Mouse (Mus musculus) heart, embryonic 10.5 days (tissue): Measurements from ENCODE around the gene Folr2. TPM values are rescaled to one million over a fixed set of nuclear protein-coding genes. Genes with fewer than 3 reads are reported as not detected.

ENCODE experiments used
- DNase-seq: peaks from one replicate; pipeline ENCODE4 v3.0.0-alpha.2; 2017; ENCODE audit warnings: low spot score
- H3K27ac ChIP-seq: fragments of 300-500 bp; sonication (generic); 2 replicates; pipeline ENCODE4 v1.5.1; 2016; ENCODE audit warnings: mild to moderate bottlenecking
- H3K27me3 ChIP-seq: fragments of 300-500 bp; sonication (generic); 2 replicates; pipeline ENCODE4 v1.6.1; 2016; ENCODE audit warnings: mild to moderate bottlenecking; ENCODE audit not compliant: poor library complexity, insufficient read depth, severe bottlenecking
- H3K36me3 ChIP-seq: fragments of 300-500 bp; sonication (generic); 2 replicates; pipeline ENCODE4 v1.6.1; 2016; ENCODE audit warnings: mild to moderate bottlenecking, moderate library complexity
- H3K4me1 ChIP-seq: fragments of 300-500 bp; sonication (generic); 2 replicates; pipeline ENCODE4 v1.6.1; 2016; ENCODE audit warnings: mild to moderate bottlenecking
- H3K4me3 ChIP-seq: fragments of 300-500 bp; sonication (generic); 2 replicates; pipeline ENCODE4 v1.5.1; 2016; ENCODE audit warnings: mild to moderate bottlenecking, moderate library complexity
- H3K9me3 ChIP-seq: fragments of 300-500 bp; sonication (generic); 2 replicates; pipeline ENCODE4 v1.6.1; 2016; ENCODE audit warnings: mild to moderate bottlenecking, moderate library complexity
- WGBS: fragments of 180-500 bp; shearing (Covaris S2); methylation state at CpG from one replicate; pipeline ENCODE4 v1.1.7; 2016; 5-methylcytosine and 5-hydroxymethylcytosine counted together
- polyA plus RNA-seq: library from polyadenylated mRNA; unstranded; fragments of >200 nt; fragmentation: Nextera tagmentation; extraction: Ambion mirVana; gene quantifications from 2 replicates; pipeline ENCODE4 v1.2.1, GENCODE M21; 2016

Folr2 gene
- polyA plus RNA-seq, 1 experiment from 2014 or later, result not detected

GRCm38 (mm10) chr7:101858362-101858761, 1.4 kb upstream of the Folr2 start:
- H3K27me3 ChIP-seq, result no peaks in the 10 kb centered on the region
- no peaks in the 10 kb centered on the region for H3K4me1 ChIP-seq
- no peak overlapping the region for H3K4me3 ChIP-seq
- H3K27ac ChIP-seq, result no peak overlapping the region
- WGBS, result 80% methylated on average over 9 of the region's 9 CpGs
- no peaks in the 10 kb centered on the region for H3K36me3 ChIP-seq
- H3K9me3 ChIP-seq, result no peaks in the 10 kb centered on the region
- no peak for DNase-seq

- H3K36me3 ChIP-seq, result no peaks in the 10 kb centered on the region
- DNase-seq, result no peak
- H3K4me3 ChIP-seq, result no peak overlapping the region
- 52% methylated on average over 2 of the region's 2 CpGs for WGBS
- no peak overlapping the region for H3K27ac ChIP-seq
- H3K9me3 ChIP-seq, result no peaks in the 10 kb centered on the region
- no peaks in the 10 kb centered on the region for H3K27me3 ChIP-seq
- no peaks in the 10 kb centered on the region for H3K4me1 ChIP-seq
These were observed 3.2 kb downstream of the Folr2 start for GRCm38 (mm10) chr7:101853816-101854215.

DNA sequence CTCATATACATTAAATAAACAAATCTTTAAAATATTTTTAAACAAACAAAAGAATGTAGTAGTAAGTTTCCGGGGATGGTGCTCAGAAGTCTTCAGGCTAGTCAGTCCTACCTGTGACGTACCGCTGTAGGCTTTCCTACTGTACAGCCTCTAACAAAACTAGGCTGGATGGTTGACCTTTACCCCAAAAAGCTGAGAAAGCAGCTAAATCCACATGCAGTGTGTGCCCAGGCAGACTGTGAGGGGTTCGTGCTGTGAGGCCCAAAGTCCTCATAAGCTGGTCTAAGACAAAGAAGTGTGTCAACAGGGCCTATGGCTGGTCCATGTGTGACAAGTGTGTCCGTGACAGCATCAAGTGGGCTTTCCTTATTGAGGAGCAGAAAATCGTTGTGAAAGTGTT, 4.1 kb downstream of the Folr2 start:
- H3K4me3 ChIP-seq, result no peak overlapping the region
- 86% methylated on average over 6 of the region's 6 CpGs for WGBS

DNA sequence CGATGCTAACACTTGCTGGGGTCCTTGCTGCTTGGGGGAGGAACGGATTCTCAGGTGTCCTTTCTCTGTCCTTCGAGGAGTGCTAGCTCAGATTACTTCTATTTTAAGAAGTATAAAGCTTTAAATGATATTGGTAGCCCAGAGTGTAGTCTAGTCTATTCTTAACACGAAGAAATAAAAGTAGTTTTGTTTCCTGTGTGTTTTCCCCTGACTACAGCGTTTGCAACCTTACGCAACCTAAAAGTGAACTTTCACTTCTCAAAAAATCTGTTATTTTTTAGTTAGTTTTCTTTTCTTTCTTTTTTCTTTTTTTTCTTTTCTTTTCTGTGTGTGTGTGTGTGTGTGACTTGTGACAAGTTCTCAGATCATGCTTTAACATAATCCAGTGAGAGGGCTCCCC, 5.3 kb downstream of the Folr2 start:
- WGBS, result 78% methylated on average over 6 of the region's 6 CpGs
- H3K4me3 ChIP-seq, result no peak overlapping the region
- no peak overlapping the region for H3K27ac ChIP-seq
- no peaks in the 10 kb centered on the region for H3K36me3 ChIP-seq
- H3K4me1 ChIP-seq, result no peaks in the 10 kb centered on the region; the same call in 1 of the 2 replicates
- no peaks in the 10 kb centered on the region for H3K27me3 ChIP-seq
- no peaks in the 10 kb centered on the region for H3K9me3 ChIP-seq
- no peak for DNase-seq

More for the DNA sequence above, 4.1 kb downstream of the Folr2 start:
- H3K9me3 ChIP-seq, result no peaks in the 10 kb centered on the region
- no peak for DNase-seq
- H3K4me1 ChIP-seq, result no peaks in the 10 kb centered on the region; the same call in 1 of the 2 replicates
- H3K27me3 ChIP-seq, result no peaks in the 10 kb centered on the region
- no peaks in the 10 kb centered on the region for H3K36me3 ChIP-seq
- no peak overlapping the region for H3K27ac ChIP-seq

DNA sequence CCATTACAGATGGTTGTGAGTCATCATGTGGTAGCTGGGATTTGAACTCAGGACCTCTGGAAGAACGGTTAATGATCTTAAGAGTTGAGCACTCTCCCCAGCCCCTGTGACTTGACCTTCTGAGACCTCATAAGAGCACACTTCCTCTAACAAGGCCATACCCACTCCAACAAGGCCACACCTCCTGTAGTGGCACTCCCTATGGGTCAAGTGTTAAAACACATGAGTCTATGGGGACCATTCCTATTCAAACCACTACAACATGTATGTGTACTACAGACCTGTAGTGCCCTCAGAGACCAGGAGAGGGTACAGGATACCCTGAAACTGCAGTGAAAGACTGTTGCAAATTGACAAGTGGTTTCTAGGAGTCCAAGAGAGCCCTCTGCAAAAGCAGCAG, 9.1 kb downstream of the Folr2 start:
- H3K27ac ChIP-seq, result no peak overlapping the region
- H3K4me1 ChIP-seq, result peaks cover 4% of the 10 kb centered on the region; the same call in 1 of the 2 replicates
- H3K4me3 ChIP-seq, result no peak overlapping the region
- H3K27me3 ChIP-seq, result no peaks in the 10 kb centered on the region
- 89% methylated on average over 1 of the region's 1 CpGs for WGBS
- DNase-seq, result no peak
- no peaks in the 10 kb centered on the region for H3K9me3 ChIP-seq
- H3K36me3 ChIP-seq, result no peaks in the 10 kb centered on the region

DNA sequence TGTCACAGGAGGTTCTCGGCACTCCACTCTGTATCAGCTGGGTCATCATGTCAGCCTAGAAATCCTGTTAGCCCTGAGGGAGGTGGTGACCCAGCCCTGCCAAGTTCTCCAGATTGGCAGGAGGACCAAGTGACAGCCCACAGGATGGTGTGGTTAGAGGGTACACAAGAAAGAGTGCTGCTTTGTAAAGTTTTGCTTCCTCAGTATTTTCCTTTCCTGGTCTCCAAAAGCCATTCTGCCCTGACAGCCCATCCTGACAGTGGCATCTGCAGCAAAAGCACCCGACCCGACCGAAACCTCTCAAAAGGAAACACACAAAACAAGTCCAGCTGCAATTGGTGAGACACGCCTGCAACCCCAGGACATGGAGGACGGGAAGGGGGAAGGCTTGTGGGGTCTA, 12.8 kb downstream of the Folr2 start:
- Histone ChIP-seq H3K9me3 (no peaks in the 10 kb centered on the region), H3K27me3 (no peaks in the 10 kb centered on the region), H3K27ac (no peak overlapping the region), H3K4me3 (no peak overlapping the region), H3K4me1 (peaks cover 4% of the 10 kb centered on the region; the same call in 1 of the 2 replicates), H3K36me3 (no peaks in the 10 kb centered on the region; the same call in 1 of the 2 replicates)
- WGBS, result 68% methylated on average over 6 of the region's 6 CpGs
- no peak for DNase-seq

DNA sequence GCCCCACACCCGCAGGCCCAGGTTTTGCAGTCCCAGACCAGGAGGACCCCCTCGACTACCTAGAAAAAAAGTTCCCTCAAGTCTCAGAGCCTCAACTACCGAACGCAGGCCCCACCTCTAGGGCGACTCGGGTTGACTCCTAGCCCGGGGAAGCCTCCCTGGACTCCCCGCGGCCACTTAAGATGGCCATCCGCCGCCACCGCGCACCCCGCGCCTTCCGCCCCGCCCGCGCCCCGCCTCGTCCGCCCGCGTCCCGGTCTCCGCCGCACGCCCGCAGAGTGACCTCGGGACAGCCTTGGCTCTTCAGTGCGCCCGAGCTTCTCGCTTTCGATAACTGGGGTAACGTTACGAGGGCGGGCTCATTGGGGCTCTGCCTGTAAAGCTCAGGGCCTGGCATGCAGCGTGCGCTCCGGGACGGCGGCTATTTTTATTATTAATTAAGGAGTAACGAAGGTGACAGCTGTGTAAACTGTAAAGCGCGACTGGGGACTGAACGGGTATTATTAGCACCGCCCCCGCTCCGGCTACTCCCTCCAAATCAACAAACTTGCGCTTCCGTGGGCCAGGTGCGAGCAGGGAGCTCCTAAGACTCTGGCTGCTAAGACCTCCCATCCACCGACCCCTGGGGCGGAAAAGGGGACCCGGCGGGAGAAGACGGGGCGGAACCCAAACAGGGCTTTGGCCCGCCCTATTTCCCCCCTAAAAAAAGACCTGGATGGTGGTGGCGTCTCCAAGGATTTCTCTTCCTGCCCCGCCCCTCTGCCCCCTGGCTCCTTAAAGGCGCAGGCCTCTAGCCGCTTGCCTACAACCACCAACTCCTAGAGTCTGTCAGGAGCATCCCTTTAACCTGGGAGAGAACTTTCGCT, 19.2 kb downstream of the Folr2 start, which contains the start of gene Inppl1:
Gene Inppl1, minus strand, starts transcription at position 624 of the 866 bp plus-strand sequence.
- DNase-seq, result peak; percentile 93
- H3K4me1 ChIP-seq, result peaks cover 37% of the 10 kb centered on the region

DNA sequence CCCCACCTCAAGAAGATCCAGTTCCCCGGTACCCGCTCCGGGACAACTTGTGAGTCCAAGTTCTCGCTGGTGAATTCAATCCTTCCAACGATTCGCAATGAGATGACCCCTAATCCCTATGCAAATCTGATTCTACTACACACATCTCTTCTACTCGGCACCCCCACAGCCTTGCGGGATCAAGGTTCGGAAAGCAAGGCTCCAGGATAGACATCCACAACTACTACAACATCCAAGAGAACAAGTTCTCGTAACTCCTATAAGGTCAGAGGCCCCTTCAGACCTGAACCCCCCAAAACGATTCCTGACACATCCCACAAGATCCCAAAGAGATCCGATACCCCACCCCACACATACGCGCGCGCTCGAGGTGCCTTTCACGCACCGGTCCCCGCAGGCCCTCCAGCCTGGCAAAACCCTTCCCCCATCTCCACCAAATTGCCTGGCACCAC, 19.8 kb downstream of the Folr2 start:
- peak overlapping the region; percentile 97 for H3K4me3 ChIP-seq
- H3K9me3 ChIP-seq, result no peaks in the 10 kb centered on the region
- H3K36me3 ChIP-seq, result peaks cover 22% of the 10 kb centered on the region
- H3K27ac ChIP-seq, result peak overlapping the region; percentile 100
- H3K27me3 ChIP-seq, result no peaks in the 10 kb centered on the region
- no peak for DNase-seq
- H3K4me1 ChIP-seq, result peaks cover 37% of the 10 kb centered on the region
- under 1% methylated on average over 20 of the region's 20 CpGs for WGBS

More for the DNA sequence above, 19.2 kb downstream of the Folr2 start, which contains the start of gene Inppl1:
- under 1% methylated on average over 64 of the region's 64 CpGs for WGBS
- Histone ChIP-seq H3K36me3 (peaks cover 15% of the 10 kb centered on the region), H3K9me3 (no peaks in the 10 kb centered on the region), H3K27ac (peak within 1 kb of the TSS; percentile 100), H3K4me3 (peak within 1 kb of the TSS; percentile 97), H3K27me3 (no peaks in the 10 kb centered on the region)

GRCm38 (mm10) chr7:101836271-101837153, 20.5 kb downstream of the Folr2 start:
- Histone ChIP-seq H3K4me3 (peak overlapping the region; percentile 97), H3K9me3 (no peaks in the 10 kb centered on the region), H3K27me3 (no peaks in the 10 kb centered on the region), H3K4me1 (peaks cover 37% of the 10 kb centered on the region), H3K36me3 (peaks cover 28% of the 10 kb centered on the region), H3K27ac (peak overlapping the region; percentile 100)
- no peak for DNase-seq
- WGBS, result under 1% methylated on average over 63 of the region's 63 CpGs

DNA sequence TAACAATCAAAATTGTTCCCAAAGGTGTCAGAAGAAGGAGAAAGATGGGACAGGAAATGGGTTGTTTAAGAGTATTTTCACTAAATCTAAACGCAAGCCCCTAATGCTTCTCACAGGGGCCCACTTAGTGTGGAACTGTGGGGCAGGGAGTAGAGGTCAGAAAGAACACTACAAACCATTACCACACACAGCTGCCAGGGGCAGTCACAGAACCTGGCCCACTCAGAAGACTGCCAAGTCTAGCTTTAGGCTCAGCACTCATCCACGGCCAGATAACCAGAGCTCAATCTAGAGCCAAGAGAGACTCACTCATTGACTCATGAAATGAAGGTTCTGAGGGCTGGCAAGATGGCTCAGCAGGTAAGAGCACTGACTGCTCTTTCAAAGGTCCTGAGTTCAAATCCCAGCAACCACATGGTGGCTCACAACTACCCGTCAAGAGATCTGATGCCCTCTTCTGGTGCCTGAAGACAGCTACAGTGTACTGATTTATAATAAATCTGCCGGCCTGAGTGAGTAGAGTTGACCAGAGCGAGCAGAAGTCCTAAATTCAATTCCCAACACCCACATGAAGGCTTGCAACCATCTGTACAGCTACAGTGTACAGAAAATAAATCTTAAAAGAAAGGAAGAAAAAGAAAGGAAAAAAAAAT, 21.4 kb downstream of the Folr2 start:
- H3K27me3 ChIP-seq, result no peaks in the 10 kb centered on the region
- no peak for DNase-seq
- peak overlapping the region; percentile 97 for H3K4me3 ChIP-seq
- H3K36me3 ChIP-seq, result peaks cover 38% of the 10 kb centered on the region
- 45% methylated on average over 5 of the region's 5 CpGs for WGBS
- H3K9me3 ChIP-seq, result no peaks in the 10 kb centered on the region
- H3K27ac ChIP-seq, result peak overlapping the region; percentile 100
- H3K4me1 ChIP-seq, result peaks cover 37% of the 10 kb centered on the region

DNA sequence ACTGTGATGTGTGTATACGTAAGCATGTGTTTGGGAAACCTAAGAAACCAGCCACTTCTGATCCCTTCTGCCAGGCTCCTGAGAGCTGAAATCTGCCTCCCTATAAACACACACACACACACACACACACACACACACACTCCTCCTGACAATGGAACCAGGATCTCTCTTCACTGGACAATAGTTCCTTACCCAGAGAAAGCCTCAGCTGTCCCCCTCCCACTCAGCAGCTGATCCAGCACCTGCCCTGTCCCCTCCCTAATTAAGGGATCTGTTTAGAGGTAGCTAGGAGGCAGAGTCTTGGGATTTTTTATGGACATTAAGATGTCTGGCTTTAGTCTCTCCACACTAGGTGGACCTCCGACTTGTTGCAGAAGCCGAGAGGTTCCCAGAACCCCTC, 22.1 kb downstream of the Folr2 start:
- WGBS, result 55% methylated on average over 3 of the region's 3 CpGs
- H3K27me3 ChIP-seq, result no peaks in the 10 kb centered on the region
- peaks cover 37% of the 10 kb centered on the region for H3K4me1 ChIP-seq
- no peak for DNase-seq
- peak overlapping the region; percentile 62 for H3K27ac ChIP-seq
- H3K4me3 ChIP-seq, result peak overlapping the region; percentile 97
- peaks cover 44% of the 10 kb centered on the region for H3K36me3 ChIP-seq
- H3K9me3 ChIP-seq, result no peaks in the 10 kb centered on the region

GRCm38 (mm10) chr7:101833916-101834584, 22.9 kb downstream of the Folr2 start:
- 53% methylated on average over 3 of the region's 3 CpGs for WGBS
- peak overlapping the region; percentile 97 for H3K4me3 ChIP-seq
- no peaks in the 10 kb centered on the region for H3K27me3 ChIP-seq

More at GRCm38 (mm10) chr7:101833916-101834584, 22.9 kb downstream of the Folr2 start:
- no peak for DNase-seq
- Histone ChIP-seq H3K36me3 (peaks cover 53% of the 10 kb centered on the region), H3K9me3 (no peaks in the 10 kb centered on the region), H3K27ac (peak overlapping the region; percentile 62), H3K4me1 (peaks cover 36% of the 10 kb centered on the region)
